Mouse (Mus musculus): ENCODE measurements around the gene Tex26. TPM values are rescaled to one million over a fixed set of nuclear protein-coding genes. Genes with fewer than 3 reads are reported as not detected.

Tex26 gene
- polyA plus RNA-seq, 1 experiment from 2014 or later: 0.54 TPM

DNA sequence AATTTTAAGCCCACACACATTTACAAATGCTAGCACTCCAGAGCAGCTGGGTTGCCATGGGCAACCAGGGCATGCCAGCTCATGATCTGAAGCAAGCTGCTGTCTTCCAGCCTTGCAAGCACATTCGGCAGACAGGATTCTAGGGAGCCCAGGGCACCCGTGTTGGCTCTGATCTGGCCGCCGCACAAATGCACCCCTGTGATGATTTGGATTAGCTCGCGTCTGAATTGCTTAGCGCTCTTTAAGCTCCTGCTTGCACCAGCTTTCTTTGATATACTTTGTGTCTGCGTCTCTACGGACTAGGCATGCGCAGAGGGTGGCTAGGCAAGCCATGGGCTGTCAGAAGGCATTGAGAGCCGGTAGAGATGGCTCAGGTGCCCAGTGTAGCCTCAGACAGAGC lies 49.7 kb downstream of the Tex26 start:
- Histone ChIP-seq H3K9ac (ENCODE audit: low read length) (no peak overlapping the region), H3K4me1 (ENCODE audit: control insufficient read depth, insufficient read depth, low read length) (no peaks in the 10 kb centered on the region), H3K27me3 (ENCODE audit: control insufficient read depth, insufficient read depth, low read length) (no peaks in the 10 kb centered on the region), H3K27ac (ENCODE audit: low read length) (no peak overlapping the region), H3K9me3 (replicated peaks; ENCODE audit: control insufficient read depth, low read length) (no peaks in the 10 kb centered on the region), H3K36me3 (ENCODE audit: control insufficient read depth, insufficient read depth, low read length) (no peaks in the 10 kb centered on the region), H3K4me3 (replicated peaks; ENCODE audit: low read length) (no peak overlapping the region), H3K4me2 (ENCODE audit: low read depth, low read length) (0 out of 2 replicates have a peak overlapping the region, but pooled peaks have one; percentile 6)
- WGBS: 57% methylated on average over 11 of the region's 11 CpGs
- no peak for ATAC-seq (ENCODE audit: insufficient read depth, low FRiP score)

DNA sequence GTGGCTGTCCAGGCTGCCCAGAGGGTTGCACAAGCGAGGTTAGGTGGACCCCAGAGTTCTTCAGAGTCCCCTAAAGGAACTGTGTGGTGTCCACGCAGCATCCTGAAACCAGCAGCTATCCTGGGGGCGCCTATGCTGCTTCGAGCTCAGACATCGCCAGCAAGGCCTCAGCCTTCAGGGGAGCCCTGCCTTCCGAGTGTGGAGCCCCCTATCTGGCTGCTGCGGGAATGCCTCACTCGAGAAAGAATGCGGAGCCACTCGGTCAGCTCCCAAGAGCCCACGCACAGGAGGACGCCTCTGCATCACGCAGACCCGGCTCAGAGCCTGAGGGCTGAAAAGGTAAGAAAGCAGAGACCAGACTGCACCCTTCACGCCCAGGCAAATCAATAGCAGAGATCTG lies 50.8 kb downstream of the Tex26 start:
- Histone ChIP-seq H3K4me3 (replicated peaks; ENCODE audit: low read length) (no peak overlapping the region), H3K9ac (ENCODE audit: low read length) (no peak overlapping the region), H3K27me3 (ENCODE audit: control insufficient read depth, insufficient read depth, low read length) (no peaks in the 10 kb centered on the region), H3K9me3 (replicated peaks; ENCODE audit: control insufficient read depth, low read length) (no peaks in the 10 kb centered on the region), H3K4me2 (ENCODE audit: low read depth, low read length) (no peak overlapping the region), H3K4me1 (ENCODE audit: control insufficient read depth, insufficient read depth, low read length) (no peaks in the 10 kb centered on the region), H3K27ac (ENCODE audit: low read length) (no peak overlapping the region), H3K36me3 (ENCODE audit: control insufficient read depth, insufficient read depth, low read length) (no peaks in the 10 kb centered on the region)
- WGBS: 72% methylated on average over 15 of the region's 15 CpGs
- no peak for ATAC-seq (ENCODE audit: insufficient read depth, low FRiP score)

DNA sequence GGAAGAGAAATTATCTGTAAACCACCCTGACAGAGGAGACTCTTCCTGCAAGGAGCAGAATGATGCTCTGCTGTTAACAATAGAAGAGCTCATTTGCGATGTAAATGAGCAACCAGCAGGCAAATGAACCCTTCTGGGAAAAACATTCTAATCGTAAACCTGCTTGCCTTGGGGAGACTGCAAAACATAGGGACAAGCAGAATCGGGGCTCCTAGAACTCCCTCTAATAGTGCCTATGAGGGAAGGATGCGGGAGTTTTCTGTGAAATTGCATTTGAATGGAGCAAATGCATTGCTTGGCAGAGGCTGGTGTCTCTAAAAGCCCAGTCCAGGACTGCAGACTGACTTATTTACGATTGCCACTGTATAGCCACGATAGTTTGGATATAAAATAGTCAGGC lies 56.2 kb downstream of the Tex26 start:
- H3K4me1 ChIP-seq (ENCODE audit: control insufficient read depth, insufficient read depth, low read length): no peaks in the 10 kb centered on the region
- H3K9me3 ChIP-seq (replicated peaks; ENCODE audit: control insufficient read depth, low read length): no peaks in the 10 kb centered on the region
- H3K27ac ChIP-seq (ENCODE audit: low read length): no peak overlapping the region
- no peak overlapping the region for H3K4me3 ChIP-seq (replicated peaks; ENCODE audit: low read length)
- no peaks in the 10 kb centered on the region for H3K27me3 ChIP-seq (ENCODE audit: control insufficient read depth, insufficient read depth, low read length)
- no peaks in the 10 kb centered on the region for H3K36me3 ChIP-seq (ENCODE audit: control insufficient read depth, insufficient read depth, low read length)
- no peak overlapping the region for H3K4me2 ChIP-seq (ENCODE audit: low read depth, low read length)
- WGBS: 58% methylated on average over 6 of the region's 6 CpGs
- no peak for ATAC-seq (ENCODE audit: insufficient read depth, low FRiP score)
- no peak overlapping the region for H3K9ac ChIP-seq (ENCODE audit: low read length)

DNA sequence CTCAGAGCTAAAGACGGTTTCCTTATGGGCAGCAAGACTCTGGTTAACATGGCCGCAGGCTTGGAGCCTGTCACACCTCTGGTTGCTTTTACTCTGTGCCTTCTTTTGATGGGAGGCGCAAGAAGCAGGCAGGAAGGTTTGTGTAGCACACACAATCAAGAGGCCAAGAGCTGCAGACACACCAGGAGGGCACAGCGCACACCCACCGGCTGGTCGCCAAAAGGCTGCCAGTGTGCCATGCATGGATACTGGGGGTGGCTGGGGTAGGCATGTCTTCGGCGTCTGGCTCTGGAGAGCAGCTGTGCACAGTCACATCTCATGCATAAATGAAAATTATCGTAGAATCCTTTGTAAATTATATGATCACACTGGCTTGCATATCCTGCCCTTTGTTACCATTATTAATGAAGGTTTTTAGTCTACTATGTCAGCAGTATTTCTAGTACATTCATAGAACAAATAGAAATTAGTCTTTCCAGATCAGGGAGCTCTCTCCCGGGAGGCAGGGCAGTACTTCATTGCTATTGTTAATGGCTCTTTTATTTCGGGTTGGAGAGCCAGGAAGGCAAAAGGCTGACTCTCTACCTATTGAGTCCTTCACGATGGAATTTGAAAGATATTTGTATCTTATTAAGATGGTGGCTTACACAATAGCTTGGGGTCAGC lies 57.1 kb downstream of the Tex26 start:
- Histone ChIP-seq H3K9ac (ENCODE audit: low read length) (no peak overlapping the region), H3K36me3 (ENCODE audit: control insufficient read depth, insufficient read depth, low read length) (no peaks in the 10 kb centered on the region), H3K27ac (ENCODE audit: low read length) (no peak overlapping the region), H3K27me3 (ENCODE audit: control insufficient read depth, insufficient read depth, low read length) (no peaks in the 10 kb centered on the region), H3K4me1 (ENCODE audit: control insufficient read depth, insufficient read depth, low read length) (no peaks in the 10 kb centered on the region), H3K9me3 (replicated peaks; ENCODE audit: control insufficient read depth, low read length) (no peaks in the 10 kb centered on the region), H3K4me2 (ENCODE audit: low read depth, low read length) (no peak overlapping the region), H3K4me3 (replicated peaks; ENCODE audit: low read length) (no peak overlapping the region)
- 63% methylated on average over 12 of the region's 12 CpGs for WGBS
- no peak for ATAC-seq (ENCODE audit: insufficient read depth, low FRiP score)

DNA sequence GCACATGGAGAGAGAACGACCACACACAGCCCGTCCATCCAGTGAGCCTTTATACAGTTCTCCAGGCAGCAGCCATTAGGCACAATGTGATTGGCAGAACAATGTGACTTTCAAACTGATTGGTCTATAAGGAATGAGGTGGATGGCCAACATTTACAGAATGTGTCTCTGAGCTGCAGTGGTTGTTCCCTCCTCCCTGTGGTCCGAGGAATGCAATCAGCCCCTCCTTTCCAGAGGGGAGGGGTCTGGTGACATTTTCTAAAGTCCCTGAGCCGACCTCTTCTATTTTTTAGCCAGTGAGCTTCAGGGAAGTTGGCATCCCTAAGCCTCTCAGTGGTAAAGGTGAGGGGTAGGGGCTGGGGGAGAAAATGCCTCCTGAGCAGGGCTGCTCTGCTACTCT lies 60.5 kb downstream of the Tex26 start:
- Histone ChIP-seq H3K4me3 (replicated peaks; ENCODE audit: low read length) (no peak overlapping the region), H3K36me3 (ENCODE audit: control insufficient read depth, insufficient read depth, low read length) (no peaks in the 10 kb centered on the region), H3K9me3 (replicated peaks; ENCODE audit: control insufficient read depth, low read length) (no peaks in the 10 kb centered on the region), H3K4me2 (ENCODE audit: low read depth, low read length) (no peak overlapping the region), H3K27me3 (ENCODE audit: control insufficient read depth, insufficient read depth, low read length) (no peaks in the 10 kb centered on the region), H3K4me1 (ENCODE audit: control insufficient read depth, insufficient read depth, low read length) (no peaks in the 10 kb centered on the region), H3K27ac (ENCODE audit: low read length) (no peak overlapping the region), H3K9ac (ENCODE audit: low read length) (no peak overlapping the region)
- 43% methylated on average over 4 of the region's 4 CpGs for WGBS
- no peak for ATAC-seq (ENCODE audit: insufficient read depth, low FRiP score)

DNA sequence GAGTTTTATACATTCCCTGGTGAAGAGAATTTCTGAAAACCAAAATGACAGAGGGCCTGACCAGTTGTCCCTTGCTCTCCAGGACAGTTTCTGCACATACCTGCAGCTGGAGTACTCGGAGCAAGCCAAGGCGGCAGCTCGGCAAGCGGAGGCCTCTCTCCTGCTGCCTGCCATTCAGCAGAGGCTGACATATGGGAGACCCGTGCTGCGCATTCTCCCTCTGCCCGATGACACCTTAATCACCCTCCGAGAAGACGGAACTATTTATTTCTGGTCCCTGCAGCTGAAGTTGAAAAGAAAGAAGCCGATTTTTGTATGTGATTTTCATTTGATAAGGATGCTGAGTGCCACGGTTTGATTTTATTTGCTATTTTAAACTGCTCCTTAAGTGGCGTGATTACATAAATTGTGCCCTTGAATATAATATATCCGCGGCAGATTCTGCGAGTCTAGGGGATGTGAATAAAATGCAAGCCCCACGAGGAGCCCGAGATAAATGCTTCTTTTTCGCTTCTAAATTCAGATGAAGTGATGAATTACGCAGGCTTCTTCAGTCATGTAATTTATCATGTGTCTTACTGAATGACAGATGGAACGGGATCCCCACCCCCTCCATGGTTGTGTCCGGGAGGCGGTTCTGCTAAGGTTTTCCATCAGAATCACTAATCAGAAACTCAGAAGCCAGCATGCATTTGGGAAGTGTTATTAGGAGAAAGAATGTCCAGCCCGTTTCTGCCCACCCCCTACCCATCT lies 64.1 kb downstream of the Tex26 start:
- ATAC-seq (ENCODE audit: insufficient read depth, low FRiP score): no peak
- 72% methylated on average over 23 of the region's 23 CpGs for WGBS
- Histone ChIP-seq H3K4me1 (ENCODE audit: control insufficient read depth, insufficient read depth, low read length) (no peaks in the 10 kb centered on the region), H3K36me3 (ENCODE audit: control insufficient read depth, insufficient read depth, low read length) (no peaks in the 10 kb centered on the region), H3K4me3 (replicated peaks; ENCODE audit: low read length) (no peak overlapping the region), H3K9ac (ENCODE audit: low read length) (no peak overlapping the region), H3K27ac (ENCODE audit: low read length) (no peak overlapping the region), H3K9me3 (replicated peaks; ENCODE audit: control insufficient read depth, low read length) (no peaks in the 10 kb centered on the region), H3K4me2 (ENCODE audit: low read depth, low read length) (no peak overlapping the region), H3K27me3 (ENCODE audit: control insufficient read depth, insufficient read depth, low read length) (no peaks in the 10 kb centered on the region)

DNA sequence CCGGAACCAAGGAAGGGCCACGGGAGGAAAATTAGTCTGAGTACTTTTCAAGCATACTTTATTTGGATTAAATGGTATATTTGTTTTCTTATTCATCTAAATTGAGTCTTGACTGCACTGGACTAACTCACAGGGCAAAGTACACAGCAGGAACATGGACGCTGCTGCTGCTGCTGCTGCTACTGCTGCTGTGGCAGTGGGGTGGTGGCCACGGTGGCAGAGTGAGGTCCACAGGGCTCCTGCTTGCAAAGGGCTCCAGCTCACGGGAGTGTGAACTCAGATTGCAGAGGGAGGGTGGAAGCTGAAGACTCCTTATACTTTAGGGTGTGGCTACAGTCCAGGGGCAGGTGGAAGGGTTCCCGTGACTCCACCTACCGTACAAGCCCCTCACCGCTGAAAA lies 65.5 kb downstream of the Tex26 start:
- Histone ChIP-seq H3K4me1 (ENCODE audit: control insufficient read depth, insufficient read depth, low read length) (no peaks in the 10 kb centered on the region), H3K9me3 (replicated peaks; ENCODE audit: control insufficient read depth, low read length) (no peaks in the 10 kb centered on the region), H3K4me3 (replicated peaks; ENCODE audit: low read length) (no peak overlapping the region), H3K36me3 (ENCODE audit: control insufficient read depth, insufficient read depth, low read length) (no peaks in the 10 kb centered on the region), H3K27ac (ENCODE audit: low read length) (no peak overlapping the region), H3K27me3 (ENCODE audit: control insufficient read depth, insufficient read depth, low read length) (no peaks in the 10 kb centered on the region), H3K9ac (ENCODE audit: low read length) (no peak overlapping the region), H3K4me2 (ENCODE audit: low read depth, low read length) (no peak overlapping the region)
- no peak for ATAC-seq (ENCODE audit: insufficient read depth, low FRiP score)
- 68% methylated on average over 8 of the region's 8 CpGs for WGBS

DNA sequence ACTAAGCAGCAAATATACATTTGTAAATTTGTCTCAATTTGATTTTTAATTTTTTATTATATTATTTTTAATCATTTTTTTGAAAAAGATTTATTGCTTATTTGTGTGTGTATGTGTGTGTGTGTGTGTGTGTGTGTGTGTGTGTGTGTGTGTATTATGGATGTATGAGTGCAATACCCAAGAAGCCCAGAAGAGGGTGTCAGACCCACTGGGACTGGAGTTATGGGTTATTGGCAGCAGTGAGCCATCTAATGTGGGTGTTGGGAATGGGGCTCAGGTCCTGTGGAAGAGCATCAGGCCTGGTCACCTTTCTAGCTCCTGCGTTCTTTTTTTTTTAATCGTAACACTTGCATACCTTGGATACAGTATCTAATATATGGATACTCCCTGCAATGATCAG lies 66.6 kb downstream of the Tex26 start:
- 96% methylated on average over 2 of the region's 2 CpGs for WGBS
- Histone ChIP-seq H3K27me3 (ENCODE audit: control insufficient read depth, insufficient read depth, low read length) (no peaks in the 10 kb centered on the region), H3K9ac (ENCODE audit: low read length) (no peak overlapping the region), H3K4me2 (ENCODE audit: low read depth, low read length) (no peak overlapping the region), H3K9me3 (replicated peaks; ENCODE audit: control insufficient read depth, low read length) (no peaks in the 10 kb centered on the region), H3K36me3 (ENCODE audit: control insufficient read depth, insufficient read depth, low read length) (no peaks in the 10 kb centered on the region), H3K27ac (ENCODE audit: low read length) (no peak overlapping the region), H3K4me3 (replicated peaks; ENCODE audit: low read length) (no peak overlapping the region), H3K4me1 (ENCODE audit: control insufficient read depth, insufficient read depth, low read length) (no peaks in the 10 kb centered on the region)
- no peak for ATAC-seq (ENCODE audit: insufficient read depth, low FRiP score)

DNA sequence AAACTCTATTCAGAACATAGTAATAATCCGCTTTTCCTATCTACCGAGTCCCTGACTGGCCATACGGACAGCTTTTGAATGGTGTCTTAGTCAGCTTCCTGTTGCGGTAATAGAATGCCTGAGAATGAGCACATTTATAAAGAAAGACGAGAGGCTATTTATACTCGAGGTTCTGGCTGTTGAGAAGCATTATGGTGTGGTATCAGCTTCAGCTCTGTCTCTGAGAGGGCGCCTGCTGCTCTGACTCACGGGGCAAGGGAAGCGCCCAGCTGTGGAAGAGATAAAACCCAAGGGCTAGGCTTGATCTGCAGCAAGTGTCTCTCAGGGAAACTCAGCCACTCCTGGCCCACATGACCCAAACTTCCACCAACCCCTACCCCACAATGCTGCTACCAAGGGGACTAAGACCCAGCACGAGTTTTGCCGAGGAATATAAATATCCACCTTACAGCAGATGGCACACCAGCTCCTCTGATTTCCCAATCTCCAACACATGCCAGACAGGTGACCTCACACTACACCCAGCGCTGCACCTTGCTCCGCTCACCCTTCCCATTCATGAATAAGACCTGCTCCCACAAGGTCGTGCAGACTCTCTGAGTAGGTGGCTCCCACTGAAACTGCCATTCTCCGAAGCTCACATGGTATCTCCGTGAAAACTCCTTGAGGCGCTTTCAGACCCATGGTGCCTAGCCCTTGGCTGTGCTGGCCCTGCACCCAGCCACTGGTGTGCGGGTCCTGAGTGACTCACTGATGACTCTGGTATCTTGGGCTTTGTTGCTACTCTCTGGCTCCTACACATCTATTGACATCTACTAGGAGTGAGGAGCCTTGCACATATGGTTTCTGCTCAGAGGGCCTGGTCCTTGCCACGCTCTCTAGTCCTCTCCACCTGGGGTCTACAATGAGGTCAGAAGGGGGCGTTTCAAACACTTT lies 68.9 kb downstream of the Tex26 start:
- no peak overlapping the region for H3K9ac ChIP-seq (ENCODE audit: low read length)
- no peak overlapping the region for H3K4me3 ChIP-seq (replicated peaks; ENCODE audit: low read length)
- WGBS: 70% methylated on average over 20 of the region's 20 CpGs
- H3K4me2 ChIP-seq (ENCODE audit: low read depth, low read length): no peak overlapping the region
- no peaks in the 10 kb centered on the region for H3K27me3 ChIP-seq (ENCODE audit: control insufficient read depth, insufficient read depth, low read length)
- H3K4me1 ChIP-seq (ENCODE audit: control insufficient read depth, insufficient read depth, low read length): no peaks in the 10 kb centered on the region
- no peak overlapping the region for H3K27ac ChIP-seq (ENCODE audit: low read length)
- no peak for ATAC-seq (ENCODE audit: insufficient read depth, low FRiP score)
- no peaks in the 10 kb centered on the region for H3K36me3 ChIP-seq (ENCODE audit: control insufficient read depth, insufficient read depth, low read length)
- no peaks in the 10 kb centered on the region for H3K9me3 ChIP-seq (replicated peaks; ENCODE audit: control insufficient read depth, low read length)

Data from stomach, embryonic 16.5 days (tissue).